Mouse (Mus musculus) left cerebral cortex, adult 18-20 months (tissue): ENCODE measurements around the gene Amz2. TPM values are rescaled to one million over a fixed set of nuclear protein-coding genes. Genes with fewer than 3 reads are reported as not detected.
"Not testable (repeated sequence)": the region's sequence is repeated elsewhere in the genome, so short reads cannot be mapped to it uniquely, and the experiment has no call there.

Source experiments
- DNase-seq, 2 experiments: peaks; one replicate each; pipeline ENCODE4 v3.0.0; 2021 to 2022; ENCODE audit warnings: low spot score in 2 of 2, mixed read lengths in 1 of 2
- microRNA-seq, 2 experiments: library from miRNA; unstranded; fragments of <30 nt; microRNA quantifications; one replicate each; pipeline ENCODE4 v1.2.0; 2021
- total RNA-seq, 2 experiments: library from RNA; stranded (reverse); gene quantifications; 2 replicates each; pipeline ENCODE4 v1.2.3; 2021

The Amz2 gene
- total RNA-seq, 2 experiments from 2014 or later, result 49.2 to 56.1 TPM

GRCm38 (mm10) chr11:109487991-109488684 lies 62.4 kb downstream of the Amz2 start:
- no peak for DNase-seq

DNA sequence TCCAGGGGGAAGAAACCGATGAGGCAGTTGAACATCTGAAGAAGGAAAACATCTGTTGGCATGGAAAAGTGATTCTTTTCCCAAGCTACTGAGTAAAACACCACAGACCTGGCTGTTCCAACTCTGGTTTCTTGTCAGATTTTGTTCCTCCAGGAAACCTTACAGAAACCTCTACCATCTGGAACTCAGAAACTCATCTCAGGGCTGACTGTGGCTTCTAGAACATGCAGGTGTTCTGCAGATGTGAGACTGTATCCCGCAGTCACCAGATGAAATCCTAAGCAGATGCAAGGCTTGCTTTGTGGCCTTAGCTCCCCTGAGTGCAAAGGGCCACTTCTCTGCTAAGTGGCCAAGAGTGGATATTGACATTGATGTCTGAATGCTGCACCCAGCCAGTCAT lies 64.0 kb downstream of the Amz2 start:
- no peak for DNase-seq

DNA sequence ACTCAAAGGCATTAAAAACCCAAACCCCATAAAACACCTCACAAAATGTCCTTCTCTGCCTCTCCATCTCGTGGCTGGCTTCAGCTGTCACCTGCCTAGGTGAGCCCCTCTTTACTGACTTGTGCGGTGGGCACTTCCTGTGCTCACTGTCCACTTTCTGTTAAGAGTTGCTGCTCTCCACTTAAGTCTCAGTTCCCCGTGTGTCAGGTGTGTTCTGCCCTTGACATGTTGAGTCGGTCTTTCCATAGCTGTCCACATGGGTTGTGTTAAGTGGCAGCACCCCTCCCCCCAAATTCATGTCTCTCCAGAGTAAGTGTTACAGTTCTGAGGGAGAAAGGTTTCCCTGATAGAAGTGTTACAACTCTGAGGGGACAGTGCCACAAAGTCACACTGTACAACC lies 66.1 kb downstream of the Amz2 start:
- DNase-seq, result no peak

DNA sequence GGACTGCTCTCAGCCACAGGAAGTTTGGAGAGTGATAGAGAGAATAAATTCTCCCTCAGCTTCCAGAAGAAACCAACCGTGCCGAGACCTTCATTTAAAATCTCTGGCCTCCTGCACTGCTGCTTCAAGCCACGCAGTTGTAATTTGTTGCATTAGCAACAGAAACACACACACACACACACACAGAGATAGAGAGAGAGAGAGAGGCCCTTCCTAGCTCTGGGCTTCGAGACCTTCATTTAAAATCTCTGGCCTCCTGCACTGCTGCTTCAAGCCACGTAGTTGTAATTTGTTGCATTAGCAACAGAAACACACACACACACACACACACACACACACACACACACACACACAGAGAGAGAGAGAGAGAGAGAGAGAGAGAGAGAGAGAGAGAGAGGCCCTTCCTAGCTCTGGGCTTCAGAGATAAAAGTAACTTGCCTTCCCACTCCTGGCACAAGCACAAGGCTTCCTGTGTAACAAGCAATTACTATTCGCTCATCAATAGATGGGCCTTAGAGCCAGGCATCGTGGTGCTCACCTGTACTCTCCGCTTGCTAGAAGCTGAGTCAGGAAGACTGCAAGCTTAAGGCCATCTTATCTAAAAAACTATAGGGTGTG lies 67.2 kb downstream of the Amz2 start:
- DNase-seq, result not testable (repeated sequence)

GRCm38 (mm10) chr11:109494890-109495770 lies 69.4 kb downstream of the Amz2 start:
- no peak for DNase-seq

GRCm38 (mm10) chr11:109495771-109496474 lies 70.2 kb downstream of the Amz2 start:
- no peak for DNase-seq

DNA sequence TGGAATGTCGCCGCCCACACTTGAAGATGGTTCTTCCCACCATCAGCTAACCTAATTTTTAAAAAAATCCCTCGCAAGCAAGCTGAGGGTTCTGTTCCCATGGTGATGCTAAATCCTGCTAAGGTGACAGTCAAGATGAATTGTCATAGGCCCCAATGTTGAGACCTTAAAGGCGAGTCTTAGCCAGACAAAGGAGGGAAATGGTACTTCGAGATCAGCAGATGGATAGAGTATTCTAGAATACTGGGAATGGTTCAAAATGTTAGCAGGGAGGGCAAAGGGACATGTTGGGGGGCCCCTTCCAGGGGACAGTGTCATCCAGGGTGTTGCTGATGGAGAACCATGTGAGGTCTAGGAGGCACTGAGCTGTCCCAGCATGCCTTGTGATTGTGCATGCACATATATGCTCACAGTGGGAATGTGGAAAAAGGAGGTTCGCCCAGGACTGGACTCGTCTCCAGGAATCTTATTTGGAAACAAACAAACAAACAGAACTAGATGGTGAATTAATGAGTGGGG lies 70.8 kb downstream of the Amz2 start:
- no peak for DNase-seq

- no peak for DNase-seq
Measured at GRCm38 (mm10) chr11:109496996-109497714, 71.4 kb downstream of the Amz2 start.

- DNase-seq, result no peak
Measured at GRCm38 (mm10) chr11:109497990-109498389, 72.2 kb downstream of the Amz2 start.

- no peak for DNase-seq
Measured at GRCm38 (mm10) chr11:109500206-109500605, 74.5 kb downstream of the Amz2 start.

Small RNA genes lying within 50 kb of the gene (microRNA-seq; reads per million reads assigned to microRNA genes)
- 0 reads per million in 2 experiments for gene Gm25540

Other genes with a start within 250 kb of the Amz2 start
- 10 to 100 TPM; 35.8 to 56.5 TPM for gene Rgs9, start 127.8 kb upstream of the Amz2 start, total RNA-seq
- gene Gna13, start 63.1 kb upstream of the Amz2 start, total RNA-seq, result 10 to 100 TPM; 48.2 to 49.2 TPM
- gene 9930022D16Rik, start 12.0 kb upstream of the Amz2 start, total RNA-seq, result not detected
- gene Arsg, start 47.4 kb downstream of the Amz2 start, total RNA-seq, result 10 to 100 TPM; 12.0 to 14.7 TPM
- 10 to 100 TPM in 1 of 2 experiments, 1 to 10 TPM in 1; 8.9 to 11.3 TPM for gene Slc16a6, start 47.7 kb downstream of the Amz2 start, total RNA-seq
- gene Wipi1, start 186.0 kb downstream of the Amz2 start, total RNA-seq, result 10 to 100 TPM; 18.4 to 19.3 TPM
- 100 to 1,000 TPM; 618 to 657 TPM for gene Prkar1a, start 223.5 kb downstream of the Amz2 start, total RNA-seq